Mouse (Mus musculus) cerebellum, adult 9-10 months (tissue): ENCODE results near the gene Mrc1.
A peak's percentile ranks its signal among the peaks of the same experiment; 100 is the strongest.
"Not testable (repeated sequence)": the region's sequence is repeated elsewhere in the genome, so short reads cannot be mapped to it uniquely, and the experiment has no call there.

Experiments
- DNase-seq: peaks from one replicate; pipeline ENCODE4 v3.0.0; 2022

Gene Mrc1

DNA sequence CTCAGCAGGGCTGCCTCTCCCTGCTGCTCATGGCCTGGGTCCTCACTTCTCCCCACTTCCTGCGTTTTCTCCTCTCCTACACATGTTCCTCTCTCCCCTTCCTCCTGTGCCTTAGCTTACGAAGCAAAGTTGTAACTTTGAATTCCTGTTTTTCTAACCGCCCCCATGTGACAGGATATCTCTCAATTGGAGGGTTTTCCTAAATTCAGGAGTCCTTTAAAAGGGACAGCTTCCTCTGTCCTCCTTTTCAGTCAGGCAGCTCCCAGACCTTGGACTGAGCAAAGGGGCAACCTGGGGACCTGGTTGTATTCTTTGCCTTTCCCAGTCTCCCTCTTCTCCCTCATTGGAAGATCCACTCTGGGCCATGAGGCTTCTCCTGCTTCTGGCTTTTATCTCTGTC, at the start of gene Mrc1:
Gene Mrc1, plus strand, starts transcription at position 244 of the 400 bp plus-strand sequence.
- DNase-seq: no peak

- DNase-seq: no peak
These were observed 44.8 kb upstream of the Mrc1 start for GRCm38 (mm10) chr2:14184375-14184774.

GRCm38 (mm10) chr2:14190684-14191083, 38.5 kb upstream of the Mrc1 start:
- no peak for DNase-seq

DNA sequence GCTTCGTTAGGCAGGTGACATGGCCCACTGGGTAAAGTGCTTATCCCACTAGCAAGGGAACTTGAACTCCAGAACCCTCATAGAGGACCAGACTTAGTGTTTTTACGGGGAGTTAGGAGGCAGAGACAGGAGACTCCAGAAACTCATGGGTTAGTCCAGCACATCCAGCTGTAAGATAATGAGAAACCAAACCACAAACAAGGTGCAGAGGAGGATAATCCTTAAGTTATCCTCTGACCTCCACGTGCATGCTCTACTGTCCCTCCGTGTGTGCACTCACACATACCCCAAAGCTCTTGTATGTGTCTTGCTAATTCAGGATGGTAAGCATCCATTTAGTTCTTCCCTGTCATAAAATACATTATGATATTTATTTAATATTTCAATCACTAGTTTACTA, 37.6 kb upstream of the Mrc1 start:
- DNase-seq: no peak

DNA sequence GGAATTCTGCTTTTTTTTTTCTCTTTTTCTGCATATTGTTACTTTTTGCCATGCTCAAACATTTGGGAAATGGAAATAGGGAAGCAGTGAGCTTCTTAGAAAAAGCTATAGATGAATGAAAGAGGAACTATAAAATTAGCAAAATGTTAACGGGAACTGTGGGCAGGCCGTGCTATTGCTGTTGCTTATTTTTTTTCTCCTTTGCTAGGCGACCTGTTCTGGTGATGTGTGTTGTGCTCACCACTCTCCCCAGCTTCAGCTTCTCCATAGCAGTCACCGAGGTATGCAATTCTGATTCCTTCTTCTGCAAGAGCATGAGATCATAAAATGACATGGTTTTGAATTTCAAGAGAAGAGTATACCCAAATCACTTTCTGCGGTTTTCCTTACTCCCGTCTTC, 37.1 kb upstream of the Mrc1 start:
- no peak for DNase-seq

DNA sequence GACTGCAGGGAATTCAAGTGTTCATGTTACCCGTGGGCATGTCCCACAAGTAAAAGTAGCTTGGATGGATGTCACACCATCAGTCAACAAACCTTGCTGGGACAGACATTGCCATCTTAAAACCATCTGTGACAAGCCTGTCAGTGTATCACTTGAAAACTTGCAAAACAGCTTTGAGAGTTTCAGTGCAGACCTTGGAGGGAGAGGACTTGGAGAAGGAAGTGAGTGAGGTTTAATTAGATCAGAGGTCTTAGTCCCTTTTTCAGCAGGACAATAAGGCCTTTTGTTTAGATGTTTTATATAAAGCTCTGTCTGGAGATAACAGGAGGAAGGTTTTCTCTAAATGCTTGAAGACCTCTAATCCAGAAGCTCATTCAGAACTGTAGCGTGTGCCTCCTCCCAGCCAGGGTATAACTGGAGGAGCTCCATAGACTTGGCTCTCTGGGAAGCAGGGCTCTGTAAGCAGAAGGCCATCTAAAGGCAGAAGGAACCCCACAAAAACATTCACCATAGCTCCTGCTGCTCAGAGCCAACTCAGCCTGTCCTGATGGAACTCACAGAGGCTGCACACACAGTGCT, 30.8 kb upstream of the Mrc1 start:
- not testable (repeated sequence) for DNase-seq

DNA sequence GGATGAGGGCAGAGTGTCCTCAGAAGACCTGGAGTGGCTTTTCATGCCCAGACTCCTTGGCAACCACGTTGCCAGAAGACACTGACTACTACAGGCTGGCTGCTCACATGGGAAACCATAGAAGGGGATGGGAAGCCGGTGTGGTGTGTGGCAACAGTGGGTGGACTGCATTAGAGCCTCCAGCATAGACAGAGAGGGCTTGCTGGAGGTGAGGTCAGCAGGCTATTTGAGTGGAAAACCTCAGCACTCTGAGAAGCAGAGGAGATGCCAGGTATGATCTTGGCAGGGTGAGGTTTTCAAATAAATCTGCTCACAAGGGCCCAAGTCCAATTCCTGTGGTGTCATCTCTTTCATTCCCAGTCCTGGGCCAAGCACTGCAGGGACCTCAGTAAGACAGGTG, 29.6 kb upstream of the Mrc1 start:
- peak; percentile 82 for DNase-seq

GRCm38 (mm10) chr2:14200879-14201445, 28.2 kb upstream of the Mrc1 start:
- not testable (repeated sequence) for DNase-seq

DNA sequence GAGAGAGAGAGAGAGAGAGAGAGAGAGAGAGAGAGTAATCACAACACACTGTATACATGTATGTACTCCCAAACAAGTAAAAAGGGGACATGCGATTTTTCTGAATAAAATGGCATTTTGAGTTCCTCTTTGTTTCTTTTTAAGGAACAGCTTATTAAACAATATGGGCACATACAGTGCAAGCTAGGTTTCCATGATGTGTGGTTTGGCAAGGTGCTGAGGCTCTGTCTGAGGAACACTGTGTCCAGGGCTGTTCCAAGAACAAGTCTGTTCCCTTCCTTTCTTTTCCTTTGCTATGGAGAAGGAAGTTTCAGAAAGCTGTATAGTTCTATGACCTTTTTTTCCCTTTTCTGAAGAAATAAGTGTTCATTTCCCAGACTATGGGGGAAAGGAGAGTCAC, 24.9 kb upstream of the Mrc1 start:
- no peak for DNase-seq

DNA sequence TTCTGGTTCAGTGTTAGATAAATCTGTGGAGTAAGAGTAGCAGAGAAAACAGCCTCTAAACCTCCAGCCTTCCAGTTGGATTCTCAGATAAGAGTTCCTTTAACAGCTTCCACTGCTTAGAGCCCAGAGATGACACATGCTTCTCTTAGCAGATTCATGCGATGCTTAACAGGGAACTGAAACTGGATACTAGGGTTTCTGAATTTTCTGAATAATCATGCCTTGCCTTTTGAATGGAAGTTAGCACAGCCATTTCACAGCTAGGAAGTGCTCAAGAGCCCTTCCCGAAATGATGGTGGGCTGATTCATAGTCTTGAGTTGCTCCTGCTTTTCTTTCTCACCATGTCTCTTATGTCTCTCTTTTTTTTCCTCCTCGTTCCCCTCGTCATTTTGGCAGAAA, 22.4 kb upstream of the Mrc1 start:
- no peak for DNase-seq

GRCm38 (mm10) chr2:14210731-14211130, 18.5 kb upstream of the Mrc1 start:
- no peak for DNase-seq

GRCm38 (mm10) chr2:14211606-14212005, 17.6 kb upstream of the Mrc1 start:
- DNase-seq: no peak

DNA sequence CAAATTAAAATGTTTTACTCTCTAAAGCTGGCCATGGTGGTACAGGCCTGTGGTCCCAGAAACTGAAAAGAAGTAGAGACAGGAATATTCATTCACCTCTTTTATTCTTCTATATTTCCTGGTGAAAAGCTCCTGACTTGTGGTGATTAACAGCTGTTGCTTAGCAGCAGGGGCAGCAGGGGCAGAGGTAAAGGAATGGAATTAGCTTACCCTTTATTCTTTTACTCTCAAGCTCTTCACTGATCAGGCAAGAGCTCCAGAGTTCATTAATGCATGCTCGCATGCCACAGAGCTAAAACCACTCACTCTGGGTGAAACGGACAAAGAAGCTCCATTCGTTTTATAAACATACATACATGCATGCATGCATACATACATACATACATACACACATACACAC, 14.4 kb upstream of the Mrc1 start:
- no peak for DNase-seq

GRCm38 (mm10) chr2:14216653-14217052, 12.5 kb upstream of the Mrc1 start:
- DNase-seq: no peak

GRCm38 (mm10) chr2:14218126-14218525, 11.1 kb upstream of the Mrc1 start:
- DNase-seq: no peak

GRCm38 (mm10) chr2:14224387-14224786, 4.8 kb upstream of the Mrc1 start:
- no peak for DNase-seq

GRCm38 (mm10) chr2:14228495-14228894, 697 bp upstream of the Mrc1 start:
- DNase-seq: no peak

- DNase-seq: no peak
These were observed 787 bp downstream of the Mrc1 start for GRCm38 (mm10) chr2:14229979-14230378.

- no peak for DNase-seq
These were observed 3.7 kb downstream of the Mrc1 start for GRCm38 (mm10) chr2:14232897-14233296.

- no peak for DNase-seq
These were observed 4.8 kb downstream of the Mrc1 start for GRCm38 (mm10) chr2:14233983-14234382.

- DNase-seq: no peak
These were observed 6.1 kb downstream of the Mrc1 start for GRCm38 (mm10) chr2:14235319-14235718.

DNA sequence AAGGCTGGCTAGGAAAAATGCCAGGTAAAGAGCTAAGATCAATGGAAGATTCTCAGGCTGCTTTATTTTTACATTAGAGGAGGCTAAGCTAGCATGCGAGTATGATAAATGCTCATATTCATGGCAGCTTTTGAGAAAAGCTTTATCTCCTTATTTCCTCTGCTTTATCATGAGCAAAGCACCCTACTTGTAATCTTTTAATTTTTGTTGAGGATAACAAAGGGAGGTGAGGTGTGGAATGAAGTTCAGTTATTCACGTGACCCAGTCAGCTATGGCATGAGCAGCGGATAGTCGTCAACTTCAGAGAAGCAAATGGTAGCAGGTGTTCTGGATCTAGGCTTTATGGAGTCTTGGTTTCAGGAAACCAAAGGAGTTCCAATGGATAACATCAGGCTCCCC, 7.7 kb downstream of the Mrc1 start:
- DNase-seq: no peak

DNA sequence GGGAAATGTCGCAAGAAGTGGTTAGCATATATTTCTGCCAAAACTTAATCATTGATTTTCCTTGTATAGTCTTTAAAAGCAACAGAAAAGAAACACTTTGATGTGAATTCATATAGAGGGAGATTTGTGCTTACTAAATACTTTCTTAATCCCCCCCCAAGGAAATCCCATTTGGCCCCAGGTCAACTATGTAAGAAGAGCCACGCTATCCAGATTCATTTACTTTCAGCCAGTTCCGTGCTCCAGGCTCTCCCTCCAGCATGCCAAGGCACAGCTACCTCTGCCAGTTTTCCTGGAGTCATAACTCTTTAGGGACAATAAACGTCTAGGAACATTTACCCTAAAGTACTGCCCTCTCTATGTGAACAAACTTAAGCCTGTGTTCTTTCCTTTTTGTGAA, 8.5 kb downstream of the Mrc1 start:
- DNase-seq: no peak

DNA sequence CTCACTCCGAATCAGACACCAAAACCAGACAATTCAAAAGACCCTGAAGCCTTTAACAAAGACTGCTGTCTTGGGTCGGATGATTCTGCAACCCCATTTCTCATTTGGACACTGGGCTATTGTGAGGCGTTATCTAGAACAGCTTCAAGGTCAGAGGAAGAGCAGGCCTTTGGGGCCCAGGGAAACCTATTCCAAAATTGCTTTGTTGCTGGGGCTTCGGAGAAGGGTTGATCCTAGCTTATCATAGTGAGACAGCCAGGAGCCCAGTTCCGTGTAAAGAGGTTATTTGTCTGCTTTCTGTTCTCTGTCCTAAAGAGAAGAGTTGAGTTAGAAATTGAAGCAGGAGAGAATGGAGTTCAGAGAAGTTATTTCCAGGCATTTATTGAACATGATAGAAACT, 10.0 kb downstream of the Mrc1 start:
- DNase-seq: no peak

DNA sequence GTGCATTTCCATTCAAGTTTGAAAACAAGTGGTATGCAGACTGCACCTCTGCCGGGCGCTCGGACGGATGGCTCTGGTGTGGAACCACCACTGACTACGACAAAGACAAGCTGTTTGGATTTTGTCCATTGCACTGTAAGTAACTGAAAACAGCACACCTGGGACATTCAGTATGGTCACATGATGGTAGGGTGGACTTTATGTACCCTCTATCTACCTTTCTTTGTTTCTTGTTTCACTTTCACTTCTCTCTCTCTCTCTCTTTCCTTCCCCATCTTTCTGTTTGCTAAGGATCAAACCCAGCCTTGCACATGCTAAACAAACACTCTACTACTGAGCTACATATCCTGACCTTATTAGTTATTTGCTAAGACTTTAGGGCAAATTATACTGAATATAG, 15.0 kb downstream of the Mrc1 start:
- no peak for DNase-seq
